Mouse (Mus musculus): ENCODE results near the gene C130073F10Rik.
"Not testable (repeated sequence)": the region's sequence is repeated elsewhere in the genome, so short reads cannot be mapped to it uniquely, and the experiment has no call there.

C130073F10Rik gene

DNA sequence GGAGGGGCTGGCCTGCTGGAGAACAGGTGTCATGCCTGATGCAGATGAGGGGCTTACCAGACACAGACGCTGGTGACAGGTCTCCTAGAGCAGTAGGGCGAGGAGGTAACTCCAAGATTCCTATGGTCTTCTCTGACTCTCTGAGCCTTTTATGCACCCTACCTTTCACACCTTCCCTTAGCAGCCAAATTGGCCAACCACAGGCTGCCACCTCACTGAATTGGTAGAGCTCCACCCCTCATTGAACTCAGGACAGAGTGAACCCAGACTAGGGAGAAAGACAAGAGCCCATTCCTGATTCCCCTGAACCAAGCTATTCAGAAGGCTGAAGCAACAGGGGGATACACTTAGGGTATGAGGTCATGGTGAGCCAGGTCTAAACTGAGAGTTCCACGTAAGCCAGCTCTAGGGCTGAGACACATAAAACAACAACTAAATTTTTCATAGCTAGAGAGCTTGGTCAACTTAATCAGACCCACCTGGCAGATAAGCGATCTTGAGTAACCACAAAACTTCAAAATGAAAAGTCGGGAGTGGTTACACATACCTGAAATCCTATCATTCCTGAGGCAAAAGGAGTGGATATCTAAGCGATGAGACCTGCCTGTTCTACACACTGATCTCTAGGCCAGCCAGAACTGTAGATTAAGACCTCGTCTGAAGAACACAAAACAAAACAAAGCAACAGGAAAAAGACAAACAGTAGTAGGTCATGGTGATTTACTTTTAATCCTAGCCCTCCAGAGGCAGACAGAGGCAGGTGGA, at the start of gene C130073F10Rik:
TSS of gene C130073F10Rik (minus strand) at position 134 of the 765 bp plus-strand sequence.
- no peak for DNase-seq (ENCODE audit: low spot score in 2 of 2)

- DNase-seq (ENCODE audit: low spot score in 2 of 2), result not testable (repeated sequence)
Observed at GRCm38 (mm10) chr4:101940107-101940506, 46.5 kb upstream of the C130073F10Rik start, which contains the start of gene Gm12794. Gene Gm12794, plus strand, starts transcription at chr4:101940407.

DNA sequence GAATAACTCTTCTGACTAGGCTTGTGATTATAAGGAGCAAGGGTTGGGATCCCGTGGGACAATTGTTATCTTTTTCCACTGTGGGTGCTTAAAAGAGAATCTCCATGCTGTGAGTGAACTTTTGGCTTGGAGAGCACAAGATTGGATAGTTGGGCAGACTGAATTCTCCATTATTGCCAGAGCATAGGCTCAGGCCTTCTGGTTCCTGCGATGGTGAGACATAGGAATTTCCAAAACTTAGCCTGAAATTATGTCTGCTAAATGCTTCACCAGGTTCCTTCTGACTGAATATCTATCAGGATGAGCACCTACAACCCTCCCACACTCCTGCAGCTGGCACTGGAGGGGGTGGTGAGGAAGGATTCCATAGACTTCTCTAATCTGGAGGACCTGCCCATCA, 15.2 kb upstream of the C130073F10Rik start, which contains the start of gene Gm12800:
TSS of gene Gm12800 (plus strand) at position 301 of the 400 bp plus-strand sequence.
- DNase-seq (ENCODE audit: low spot score in 2 of 2), result not testable (repeated sequence)

GRCm38 (mm10) chr4:101889377-101889776, 4.2 kb downstream of the C130073F10Rik start:
- no peak for DNase-seq (ENCODE audit: low spot score in 2 of 2)

DNA sequence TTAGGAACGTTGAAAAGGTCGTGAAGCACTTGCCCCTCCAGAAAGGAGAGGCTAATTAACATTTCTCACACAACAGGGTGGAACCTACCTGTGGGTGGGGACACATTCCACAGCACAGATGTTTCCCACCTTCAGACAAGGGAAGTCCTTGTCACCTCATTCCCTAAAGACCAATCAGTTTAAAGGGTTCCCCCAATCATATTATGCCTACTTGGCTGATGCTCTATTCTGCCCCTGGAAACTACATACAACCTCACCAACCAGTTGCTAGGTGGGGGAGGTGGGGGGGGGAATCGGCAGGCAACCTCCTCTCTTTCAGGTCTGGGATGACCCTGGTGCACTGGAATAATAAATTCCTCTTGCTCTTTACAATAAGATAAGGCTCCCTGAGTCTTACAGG, 9.9 kb downstream of the C130073F10Rik start:
- DNase-seq (ENCODE audit: low spot score in 2 of 2), result no peak

DNA sequence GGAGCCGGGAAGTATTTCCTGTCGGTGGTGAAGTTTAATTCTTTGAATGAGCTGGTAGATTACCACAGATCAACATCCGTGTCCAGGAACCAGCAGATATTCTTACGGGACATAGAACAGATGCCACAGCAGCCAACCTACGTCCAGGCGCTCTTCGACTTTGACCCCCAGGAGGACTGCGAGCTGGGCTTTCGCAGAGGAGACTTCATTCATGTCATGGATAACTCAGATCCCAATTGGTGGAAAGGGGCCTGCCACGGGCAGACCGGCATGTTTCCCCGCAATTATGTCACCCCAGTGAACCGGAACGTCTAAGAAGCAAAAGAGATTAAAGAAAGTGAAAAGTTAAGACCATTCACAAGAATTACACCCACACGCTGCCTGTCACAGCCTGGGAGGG, 17.9 kb downstream of the C130073F10Rik start:
- not testable (repeated sequence) for DNase-seq (ENCODE audit: low spot score in 2 of 2)

DNA sequence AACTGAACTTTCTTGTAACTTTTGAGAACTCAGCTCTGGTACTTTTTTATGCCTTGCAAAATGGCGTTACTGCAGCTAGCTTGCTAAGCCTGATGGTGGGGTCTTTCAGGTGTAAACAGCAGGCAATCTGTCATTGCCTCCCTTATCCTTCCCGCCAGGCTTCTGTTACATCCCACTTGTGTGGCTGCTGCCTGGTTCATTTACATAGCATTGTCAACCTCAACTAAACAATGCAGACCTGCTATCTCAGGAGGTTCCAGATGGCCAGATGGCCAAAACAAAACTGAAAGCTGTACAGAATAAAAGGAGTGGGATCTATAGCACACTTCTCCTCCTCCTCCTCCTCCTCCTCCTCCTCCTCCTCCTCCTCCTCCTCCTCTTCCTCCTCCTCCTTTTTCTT, 21.6 kb downstream of the C130073F10Rik start:
- DNase-seq (ENCODE audit: low spot score in 2 of 2), result not testable (repeated sequence)

GRCm38 (mm10) chr4:101862289-101862688, 31.3 kb downstream of the C130073F10Rik start:
- no peak for DNase-seq (ENCODE audit: low spot score in 2 of 2)

DNA sequence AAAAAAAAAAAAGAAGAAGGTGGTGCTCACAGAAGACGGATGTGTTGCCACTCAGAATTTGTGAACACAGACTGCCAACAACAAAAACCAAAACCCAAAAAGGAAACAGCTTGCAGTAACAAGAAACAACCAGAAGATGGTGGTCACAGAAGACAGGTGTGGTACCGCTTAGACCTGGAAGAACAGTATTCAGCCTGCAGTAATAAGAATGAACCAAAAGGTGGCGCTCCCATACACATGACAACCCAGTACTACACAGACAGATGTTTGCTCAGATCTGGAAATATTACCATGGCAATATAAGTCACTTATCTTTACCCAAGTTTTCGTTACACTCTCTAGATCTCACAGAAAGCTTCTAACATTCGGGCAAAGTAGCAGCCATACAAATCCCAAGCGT, 32.7 kb downstream of the C130073F10Rik start:
- peak; percentile 55 to 64 for DNase-seq (ENCODE audit: low spot score in 2 of 2)

- DNase-seq (ENCODE audit: low spot score in 2 of 2), result no peak
Observed at GRCm38 (mm10) chr4:101850908-101851307, 42.7 kb downstream of the C130073F10Rik start.

DNA sequence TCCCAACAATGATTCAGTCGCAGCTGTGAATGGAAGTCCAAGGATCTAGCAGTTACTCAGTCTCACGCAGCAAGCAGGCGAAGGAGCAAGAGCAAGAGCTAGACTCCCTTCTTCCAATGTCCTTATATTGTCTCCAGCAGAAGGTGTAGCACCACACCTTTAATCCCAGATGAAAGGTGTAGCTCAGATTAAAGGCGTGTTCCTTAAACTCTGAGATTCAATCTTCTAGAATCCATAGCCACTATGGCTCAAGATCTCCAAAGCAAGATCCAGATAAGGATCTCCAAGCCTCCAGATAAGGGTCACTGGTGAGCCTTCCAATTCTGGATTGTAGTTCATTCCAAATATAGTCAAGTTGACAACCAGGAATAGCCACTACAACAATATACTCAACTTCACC, 49.7 kb downstream of the C130073F10Rik start, which contains the start of gene B020004J07Rik:
TSS of gene B020004J07Rik (minus strand) at position 101 of the 400 bp plus-strand sequence.
- DNase-seq (ENCODE audit: low spot score in 2 of 2), result not testable (repeated sequence)

All from right cerebral cortex, postnatal 10 days (tissue).